Mouse (Mus musculus) lung, embryonic 14.5 days (tissue): ENCODE measurements around the gene Susd1. TPM values are rescaled to one million over a fixed set of nuclear protein-coding genes. Genes with fewer than 3 reads are reported as not detected.

Experiments
- ATAC-seq: fragments of 200-750 bp; cut with Nextera tagmentation; 2 replicates; pipeline ENCODE4 v1.8.0; 2017; ENCODE audit warnings: mild to moderate bottlenecking, moderate TSS enrichment, moderate library complexity; ENCODE audit not compliant: insufficient read depth
- DNase-seq: peaks from one replicate; pipeline ENCODE4 v3.0.0-alpha.2; 2015
- H3K27ac ChIP-seq: fragments of 300-500 bp; sonication (generic); 2 replicates; pipeline ENCODE4 v1.5.1; 2014; ENCODE audit warnings: low read depth, mild to moderate bottlenecking, moderate library complexity
- H3K27me3 ChIP-seq: fragments of 300-500 bp; sonication (generic); 2 replicates; pipeline ENCODE4 v1.6.1; 2014; ENCODE audit warnings: low read length, control low read depth; ENCODE audit not compliant: insufficient read depth
- H3K36me3 ChIP-seq: fragments of 300-500 bp; sonication (generic); 2 replicates; pipeline ENCODE4 v1.6.1; 2014; ENCODE audit warnings: control low read depth; ENCODE audit not compliant: insufficient read depth
- H3K4me1 ChIP-seq: fragments of 300-500 bp; sonication (generic); 2 replicates; pipeline ENCODE4 v1.6.1; 2014; ENCODE audit warnings: antibody characterized with exemption, control low read depth; ENCODE audit not compliant: insufficient read depth
- H3K4me2 ChIP-seq: fragments of 300-500 bp; sonication (generic); 2 replicates; pipeline ENCODE4 v1.6.1; 2014; ENCODE audit warnings: mild to moderate bottlenecking
- H3K4me3 ChIP-seq: fragments of 300-500 bp; sonication (generic); 2 replicates; pipeline ENCODE4 v1.5.1; 2014; ENCODE audit warnings: low read depth, low read length
- H3K9ac ChIP-seq: fragments of 300-500 bp; sonication (generic); 2 replicates; pipeline ENCODE4 v1.6.1; 2014
- H3K9me3 ChIP-seq: fragments of 300-500 bp; sonication (generic); 2 replicates; pipeline ENCODE4 v1.6.1; 2016; ENCODE audit warnings: low read depth, low read length, control low read depth
- CTCF ChIP-seq: IDR thresholded peaks from 2 replicates; pipeline ENCODE4 v1.5.1; 2016; ENCODE audit warnings: antibody characterized with exemption, low read depth
- WGBS: fragments of 180-500 bp; shearing (Covaris S2); extraction: QIAGEN DNeasy Blood & Tissue Kit; methylation state at CpG from one replicate; pipeline ENCODE4 v1.1.7; 2014; 5-methylcytosine and 5-hydroxymethylcytosine counted together
- polyA plus RNA-seq: library from polyadenylated mRNA; unstranded; fragments of >200 nt; fragmentation: Nextera tagmentation; extraction: Ambion mirVana; gene quantifications from 2 replicates; pipeline ENCODE4 v1.2.1, GENCODE M21; 2014

The Susd1 gene
- polyA plus RNA-seq, 1 experiment from 2014 or later = 5.1 TPM

DNA sequence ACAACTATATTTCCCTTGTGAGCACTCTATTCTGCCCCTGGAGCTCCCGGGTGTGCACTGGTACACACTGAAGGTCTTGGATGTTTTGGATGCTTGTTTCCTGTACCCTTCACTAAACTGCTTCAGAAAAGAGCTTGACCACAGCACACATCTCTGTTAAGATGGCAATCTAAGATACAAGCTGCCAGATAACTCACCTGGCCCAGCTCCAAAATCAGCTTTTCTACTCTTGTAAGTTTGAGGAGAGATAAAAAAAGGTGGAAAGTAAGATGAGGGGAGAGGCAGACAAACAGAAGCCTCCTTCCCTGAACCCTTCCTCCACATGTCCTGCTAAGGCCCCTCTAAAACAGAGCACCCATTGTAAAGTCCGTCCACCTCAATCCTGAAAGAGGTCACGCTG is 115.7 kb downstream of the Susd1 start:
- no peaks in the 10 kb centered on the region for H3K27me3 ChIP-seq
- no peak overlapping the region; the same call in 1 of the 2 replicates for H3K9ac ChIP-seq
- WGBS = 62% methylated on average over 3 of the region's 3 CpGs
- H3K27ac ChIP-seq = peak overlapping the region; percentile 60
- no peaks in the 10 kb centered on the region for H3K36me3 ChIP-seq
- ATAC-seq = no peak
- no peak overlapping the region for H3K4me3 ChIP-seq
- H3K4me2 ChIP-seq = no peak overlapping the region
- peak; percentile 12 for DNase-seq
- no peaks in the 10 kb centered on the region for H3K9me3 ChIP-seq
- H3K4me1 ChIP-seq = peaks cover 13% of the 10 kb centered on the region
- TF ChIP-seq CTCF = no peak

DNA sequence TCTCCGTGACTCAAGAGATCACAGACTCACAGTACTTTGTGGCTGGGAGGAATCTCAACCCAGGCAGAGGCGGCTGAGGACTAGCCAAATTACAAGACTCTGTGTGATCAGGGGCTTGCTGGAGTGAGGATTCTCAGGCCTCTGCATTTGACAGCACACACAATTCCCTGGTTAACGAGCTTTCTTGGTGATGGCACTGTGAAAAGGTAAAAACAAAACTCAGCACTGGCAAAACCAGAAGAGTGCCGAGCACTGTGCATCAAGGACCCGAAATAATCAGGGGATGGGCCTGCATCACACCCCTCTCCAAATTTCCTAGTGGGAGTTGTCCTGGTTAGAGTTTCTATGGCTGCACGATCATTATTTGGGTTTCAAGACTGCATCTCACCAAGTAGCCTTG is 116.4 kb downstream of the Susd1 start:
- no peak overlapping the region for H3K4me2 ChIP-seq
- no peak overlapping the region for H3K27ac ChIP-seq
- no peak overlapping the region for H3K9ac ChIP-seq
- TF ChIP-seq CTCF = no peak
- H3K9me3 ChIP-seq = no peaks in the 10 kb centered on the region
- DNase-seq (no peak), ATAC-seq (no peak)
- peaks cover 13% of the 10 kb centered on the region for H3K4me1 ChIP-seq
- no peaks in the 10 kb centered on the region for H3K27me3 ChIP-seq
- H3K36me3 ChIP-seq = no peaks in the 10 kb centered on the region
- WGBS = 87% methylated on average over 6 of the region's 6 CpGs
- no peak overlapping the region for H3K4me3 ChIP-seq

DNA sequence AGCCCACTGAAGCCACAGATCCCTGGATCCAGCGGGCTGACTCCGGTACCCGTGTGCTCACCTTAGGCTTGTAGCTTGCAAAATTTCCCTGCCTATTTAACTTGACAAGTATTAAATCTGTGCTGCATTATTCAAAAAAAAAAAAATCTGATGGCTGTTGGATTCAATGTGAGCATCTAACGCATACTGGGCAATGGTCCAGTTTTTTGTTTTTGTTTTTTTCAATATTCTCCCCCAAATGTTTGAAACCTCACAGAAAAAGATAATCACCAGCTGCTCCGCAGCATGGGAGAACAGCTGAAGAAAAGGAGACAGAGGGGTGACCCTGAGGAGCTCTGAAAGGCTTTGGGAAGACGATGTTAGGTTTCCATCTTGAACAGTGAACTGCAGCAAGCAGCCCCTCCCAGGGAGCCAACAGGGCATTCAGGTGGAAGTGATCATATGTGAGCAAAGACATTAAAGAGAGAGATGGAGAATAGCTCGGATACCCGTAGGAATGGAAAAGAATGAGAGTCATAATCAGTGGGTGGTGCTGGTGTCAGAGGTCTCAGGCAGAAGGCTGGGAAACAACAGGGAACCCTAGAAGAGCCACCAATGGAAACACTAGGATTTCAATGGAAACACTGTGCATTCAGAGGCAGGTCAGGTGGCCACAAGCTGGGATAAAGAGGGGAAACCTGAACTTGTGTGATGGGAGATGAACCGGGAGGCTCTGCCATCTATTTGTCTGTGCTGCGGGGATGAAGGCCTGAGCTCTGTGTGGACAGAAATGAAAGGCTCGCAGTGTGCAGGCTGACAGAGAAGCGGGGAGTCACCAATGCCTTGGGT is 117.0 kb downstream of the Susd1 start:
- peaks cover 13% of the 10 kb centered on the region for H3K4me1 ChIP-seq
- H3K27ac ChIP-seq = no peak overlapping the region
- no peak overlapping the region for H3K9ac ChIP-seq
- no peaks in the 10 kb centered on the region for H3K36me3 ChIP-seq
- 70% methylated on average over 12 of the region's 12 CpGs for WGBS
- no peaks in the 10 kb centered on the region for H3K9me3 ChIP-seq
- TF ChIP-seq CTCF = no peak
- H3K4me3 ChIP-seq = no peak overlapping the region
- no peaks in the 10 kb centered on the region for H3K27me3 ChIP-seq
- DNase-seq (peak; percentile 78), ATAC-seq (0 out of 2 replicates have a peak, but pooled peaks have one; percentile 38)
- H3K4me2 ChIP-seq = no peak overlapping the region

DNA sequence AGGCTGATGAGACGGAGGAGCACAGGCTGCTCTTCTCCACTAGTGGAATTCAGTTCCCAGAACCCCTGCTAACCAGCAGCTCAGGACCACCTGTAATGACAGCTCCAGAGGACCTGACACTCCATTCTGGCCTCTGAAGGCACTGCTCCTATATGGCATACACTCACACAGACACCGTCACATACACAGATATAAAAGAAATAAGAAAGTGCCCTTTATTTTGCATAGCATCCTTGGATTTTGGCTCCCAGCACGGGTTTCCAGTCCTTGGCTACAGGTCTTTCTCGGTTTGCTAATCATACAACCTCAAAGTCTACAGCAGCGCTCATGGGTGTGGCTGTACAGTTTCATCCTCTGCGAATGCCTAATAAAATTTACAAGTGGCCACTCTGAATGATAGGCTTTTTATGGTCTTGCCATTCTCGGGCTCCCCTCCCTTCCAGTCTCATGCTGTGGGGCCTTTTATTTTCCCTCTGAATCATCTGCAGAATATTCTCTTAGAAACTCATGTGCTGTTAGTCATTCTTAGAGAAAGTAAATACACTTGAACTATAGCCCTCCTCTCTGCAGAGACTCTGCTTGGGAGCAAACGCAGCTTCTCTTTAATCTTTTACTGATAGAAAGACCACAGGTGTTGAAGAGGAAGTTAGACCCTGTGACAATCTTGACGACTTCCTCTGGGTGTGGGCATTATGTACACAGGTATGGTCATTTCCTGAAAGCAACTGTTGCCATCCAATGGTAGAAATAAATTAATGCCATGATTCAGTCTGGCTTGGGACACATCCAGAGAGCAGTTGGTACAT is 119.1 kb downstream of the Susd1 start:
- DNase-seq (peak; percentile 9), ATAC-seq (no peak)
- no peaks in the 10 kb centered on the region for H3K36me3 ChIP-seq
- no peak overlapping the region for H3K4me3 ChIP-seq
- TF ChIP-seq CTCF = no peak
- no peak overlapping the region for H3K4me2 ChIP-seq
- WGBS = 63% methylated on average over 9 of the region's 9 CpGs
- H3K27ac ChIP-seq = no peak overlapping the region
- H3K9me3 ChIP-seq = no peaks in the 10 kb centered on the region
- peaks cover 20% of the 10 kb centered on the region for H3K4me1 ChIP-seq
- no peaks in the 10 kb centered on the region for H3K27me3 ChIP-seq
- no peak overlapping the region for H3K9ac ChIP-seq

DNA sequence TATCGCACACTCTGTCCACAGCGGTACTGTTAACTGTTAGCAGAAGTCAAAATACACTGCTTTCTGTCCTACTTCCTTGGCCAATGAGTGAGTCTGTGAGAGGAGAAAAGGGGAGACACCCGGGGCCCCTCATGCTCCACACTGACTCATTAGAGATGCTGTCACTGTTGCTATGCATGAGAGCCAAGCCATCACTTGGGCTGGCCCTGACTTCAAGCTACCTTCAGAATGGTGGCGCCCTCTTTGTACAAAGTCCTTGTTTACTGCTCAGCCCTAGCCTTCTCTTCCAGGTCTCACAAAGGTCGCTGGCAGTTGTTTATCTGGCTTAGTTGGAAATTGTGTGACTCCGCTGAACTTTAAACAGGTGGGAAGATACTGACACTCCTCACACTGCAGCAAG is 119.8 kb downstream of the Susd1 start:
- Histone ChIP-seq H3K9ac (no peak overlapping the region), H3K27ac (no peak overlapping the region), H3K36me3 (no peaks in the 10 kb centered on the region), H3K4me1 (peaks cover 20% of the 10 kb centered on the region), H3K9me3 (no peaks in the 10 kb centered on the region), H3K4me2 (no peak overlapping the region), H3K27me3 (no peaks in the 10 kb centered on the region), H3K4me3 (no peak overlapping the region)
- ATAC-seq (no peak), DNase-seq (no peak)
- 72% methylated on average over 6 of the region's 6 CpGs for WGBS
- TF ChIP-seq CTCF = no peak

DNA sequence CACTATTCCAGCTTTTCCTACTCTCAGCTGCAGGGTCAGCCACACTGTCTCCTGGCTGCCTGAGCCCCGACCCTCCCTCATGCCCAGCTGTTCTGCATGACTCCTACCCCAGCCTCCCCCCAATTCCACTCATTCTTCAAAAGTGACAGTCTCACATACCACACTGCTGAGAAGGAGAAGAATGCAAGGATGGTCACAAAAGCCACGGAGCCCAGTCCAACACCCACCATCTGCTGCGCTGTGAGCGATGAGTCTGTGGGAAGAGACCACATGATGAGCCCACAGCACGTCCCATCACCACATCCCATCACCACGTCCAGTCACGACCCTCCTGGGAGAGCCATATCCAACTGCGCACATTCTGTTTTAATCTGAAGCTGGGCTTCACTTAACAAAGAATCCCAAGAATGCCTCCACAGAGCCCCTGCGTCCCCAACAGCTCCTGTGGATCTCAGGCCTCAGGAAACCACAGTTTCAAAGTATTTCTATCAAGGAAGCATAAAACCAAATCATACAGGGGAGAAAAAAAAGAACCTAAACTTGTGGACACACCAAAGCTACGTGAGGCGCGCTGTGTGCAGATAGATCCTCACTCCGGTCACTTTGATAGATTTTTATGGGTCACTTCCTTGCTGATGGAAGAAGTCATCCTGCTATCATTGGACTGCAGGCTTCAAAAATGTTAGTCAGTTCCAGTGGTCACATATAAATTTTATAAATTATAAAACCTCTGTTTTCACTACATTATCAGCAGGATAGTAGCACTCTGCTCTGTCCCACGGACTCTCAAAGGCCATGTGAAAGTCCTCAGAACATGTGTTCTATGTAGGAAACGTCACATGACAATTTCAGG is 122.7 kb downstream of the Susd1 start:
- DNase-seq = peak; percentile 49
- peak; percentile 77 for ATAC-seq
- H3K4me2 ChIP-seq = no peak overlapping the region; the same call in 1 of the 2 replicates
- WGBS = 49% methylated on average over 15 of the region's 15 CpGs
- no peak overlapping the region for H3K9ac ChIP-seq
- H3K27me3 ChIP-seq = no peaks in the 10 kb centered on the region
- H3K36me3 ChIP-seq = no peaks in the 10 kb centered on the region
- peaks cover 12% of the 10 kb centered on the region; the same call in 1 of the 2 replicates for H3K4me1 ChIP-seq
- H3K27ac ChIP-seq = no peak overlapping the region
- H3K9me3 ChIP-seq = no peaks in the 10 kb centered on the region
- TF ChIP-seq CTCF = no peak
- H3K4me3 ChIP-seq = no peak overlapping the region
